Comparison of ENCODE assay signal across 8 mouse cellular contexts in the genomic region with DNA sequence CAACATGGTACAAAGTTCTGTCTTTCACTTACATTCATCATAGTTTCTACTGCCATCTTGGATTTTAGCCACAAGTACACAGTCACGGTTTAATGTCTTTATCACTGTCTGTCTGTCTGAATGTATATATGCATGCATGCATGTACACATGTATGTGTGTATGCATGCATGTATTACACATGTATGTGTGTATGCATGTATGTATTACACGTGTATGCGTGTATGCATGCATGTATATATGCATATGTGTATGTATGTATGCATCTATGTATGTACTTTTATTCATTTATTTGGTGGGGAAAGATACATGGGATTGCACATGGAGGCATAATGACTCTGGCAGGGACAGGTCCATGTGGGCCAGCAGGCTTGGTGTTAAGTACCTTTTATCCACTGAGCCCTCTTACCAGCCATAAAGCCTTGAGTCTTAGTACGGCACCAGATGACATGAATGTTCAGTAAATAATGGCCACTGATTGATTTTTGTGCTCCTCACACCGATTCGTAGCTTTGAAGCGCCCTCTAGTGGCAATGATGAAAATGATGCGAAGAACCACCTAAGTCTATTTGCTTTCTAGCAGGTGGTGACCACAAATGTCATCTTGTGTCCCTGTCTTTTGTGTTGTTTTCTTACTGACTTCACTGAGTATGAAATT. TPM values are rescaled to one million over a fixed set of nuclear protein-coding genes. Genes with fewer than 3 reads are reported as not detected.
DNase-seq lines count a peak whose midpoint lies in the region; ATAC-seq and TF ChIP-seq lines count a peak whose summit lies in the region.

No protein-coding gene starts in this region.

- TF ChIP-seq CTCF in kidney, adult 2 months (conservative IDR thresholded peaks at IDR 0.05; ENCODE audit: insufficient read depth, insufficient read length, low read depth, low read length): peak; percentile 43

- no peaks in the 10 kb centered on the region for H3K27me3 ChIP-seq in kidney, adult 2 months (replicated peaks; ENCODE audit: control insufficient read depth, insufficient read depth, low read length)
- no peaks in the 10 kb centered on the region for H3K27me3 ChIP-seq in limb, embryonic 13.5 days

- H3K36me3 ChIP-seq in kidney, adult 2 months (ENCODE audit: control insufficient read depth, insufficient read depth, low read length): no peaks in the 10 kb centered on the region
- no peaks in the 10 kb centered on the region for H3K36me3 ChIP-seq in limb, embryonic 13.5 days

- no peak for TF ChIP-seq POLR2A in kidney, adult 2 months (IDR thresholded peaks at IDR 0.05; ENCODE audit: low read depth, low read length)

- no peak overlapping the region for H3K27ac ChIP-seq in kidney, adult 2 months (ENCODE audit: insufficient read depth, low read depth, low read length)
- H3K27ac ChIP-seq in limb, embryonic 13.5 days: no peak overlapping the region

- peak; percentile 82 to 85 for DNase-seq in B cell, adult 2 months
- DNase-seq in T-cell, adult 2 months (ENCODE audit: low spot score): peak; percentile 80
- DNase-seq in cerebellum, postnatal 25 days: peak; percentile 80 to 85
- DNase-seq in gastrocnemius, postnatal 25 days: peak; percentile 24
- DNase-seq in kidney, adult 2 months: peak; percentile 77
- peak; percentile 89 for DNase-seq in naive thymus-derived CD4-positive, alpha-beta T cell, adult 2 months (ENCODE audit: low read depth)
- peak; percentile 65 for DNase-seq in testis, postnatal 10 days (ENCODE audit: low spot score)

- no peak overlapping the region for H3K9ac ChIP-seq in limb, embryonic 13.5 days

- ATAC-seq in limb, embryonic 13.5 days (ENCODE audit: low FRiP score, low read depth): peak; percentile 67

- whole genome bisulfite sequencing in kidney, adult 2 months: 12% methylated on average over 8 of the region's 8 CpGs
- WGBS in limb, embryonic 13.5 days: 11% methylated on average over 8 of the region's 8 CpGs

- H3K4me1 ChIP-seq in kidney, adult 2 months (ENCODE audit: control insufficient read depth, insufficient read depth, low read length): peaks cover 9% of the 10 kb centered on the region
- 0 out of 2 replicates have a peak, but pooled peaks cover 4% of the 10 kb centered on the region for H3K4me1 ChIP-seq in limb, embryonic 13.5 days

- no peak overlapping the region for H3K4me3 ChIP-seq in kidney, adult 2 months (ENCODE audit: insufficient read depth, low read depth, low read length)
- no peak overlapping the region for H3K4me3 ChIP-seq in limb, embryonic 13.5 days

- H3K9me3 ChIP-seq in limb, embryonic 13.5 days: no peaks in the 10 kb centered on the region

- H3K4me2 ChIP-seq in limb, embryonic 13.5 days (replicated peaks): 0 out of 2 replicates have a peak overlapping the region, but pooled peaks have one; percentile 25

RNA-seq across cellular contexts. Expression of a gene that starts 10.1 kb away (rescaled TPM):
- total RNA-seq in gastrocnemius, postnatal 25 days (2021): 10 to 100 TPM; 42.5 to 67.6 TPM
- polyA plus RNA-seq in kidney, adult 2 months (2012; rRNA removed): 96.4 and 112 TPM in 2 replicates
- 373 and 383 TPM in 2 replicates for polyA plus RNA-seq in limb, embryonic 13.5 days (2015; fragmentation: Nextera tagmentation; extraction: Ambion mirVana)

RNA-seq across cellular contexts. Expression of a gene that starts 21.5 kb away (rescaled TPM):
- total RNA-seq in gastrocnemius, postnatal 25 days (2021): 10 to 100 TPM; 13.9 to 16.0 TPM
- polyA plus RNA-seq in kidney, adult 2 months (2012; rRNA removed): 3.3 and 5.1 TPM in 2 replicates
- polyA plus RNA-seq in limb, embryonic 13.5 days (2015; fragmentation: Nextera tagmentation; extraction: Ambion mirVana): 79.1 and 83.6 TPM in 2 replicates

RNA-seq across cellular contexts. Expression of a gene that starts 49.8 kb away (rescaled TPM):
- total RNA-seq in gastrocnemius, postnatal 25 days (2021): 1 to 10 TPM; 1.7 to 1.8 TPM
- 1.0 and 2.0 TPM in 2 replicates for polyA plus RNA-seq in kidney, adult 2 months (2012; rRNA removed)
- polyA plus RNA-seq in limb, embryonic 13.5 days (2015; fragmentation: Nextera tagmentation; extraction: Ambion mirVana): 2.1 and 2.6 TPM in 2 replicates

Comparison
In these comparisons a context has a peak if more than half of its experiments do, and no peak if none do; other contexts are left out.
1. DNase-seq: peak in every context shown above with its lines; median percentile 89 in naive thymus-derived CD4-positive, alpha-beta T cell, adult 2 months; 84 in B cell, adult 2 months; 82 in cerebellum, postnatal 25 days; 80 in T-cell, adult 2 months; 77 in kidney, adult 2 months; 65 in testis, postnatal 10 days; 24 in gastrocnemius, postnatal 25 days.
2. RNA of a gene that starts 21.5 kb away (polyA plus RNA-seq): 79.1 to 83.6 TPM in limb, embryonic 13.5 days; 3.3 to 5.1 TPM in kidney, adult 2 months; every median in the first group is over 10 times any median in the second.